Mouse (Mus musculus) megakaryocyte, embryonic 14.5 days (primary cell): ENCODE data around the gene Slc41a1. TPM values are rescaled to one million over a fixed set of nuclear protein-coding genes. Genes with fewer than 3 reads are reported as not detected.
A peak's percentile ranks its signal among the peaks of the same experiment; 100 is the strongest.

Experiments used
- H3K27me3 ChIP-seq: replicated peaks from 2 replicates; pipeline ENCODE3; 2012; ENCODE audit warnings: inconsistent platforms
- H3K36me3 ChIP-seq: replicated peaks from 2 replicates; pipeline ENCODE3; 2012; ENCODE audit warnings: low read length, inconsistent platforms, mixed read lengths
- H3K4me1 ChIP-seq: 2 replicates; pipeline ENCODE4 v1.6.1; 2012; ENCODE audit warnings: inconsistent platforms
- H3K4me3 ChIP-seq: replicated peaks from 2 replicates; pipeline ENCODE3; 2012; ENCODE audit warnings: moderate library complexity, mild to moderate bottlenecking, inconsistent platforms
- H3K9me3 ChIP-seq: 2 replicates; pipeline ENCODE4 v1.6.1; 2012; ENCODE audit warnings: inconsistent platforms
- FLI1 ChIP-seq: IDR thresholded peaks from 2 replicates; pipeline ENCODE4 v1.6.1; 2012; ENCODE audit warnings: low read length, inconsistent platforms, mixed read lengths
- GATA1 ChIP-seq: IDR thresholded peaks from 3 replicates; pipeline ENCODE4 v1.6.1; 2012; ENCODE audit warnings: mixed read lengths, low read length, inconsistent platforms, borderline replicate concordance
- polyA plus RNA-seq: library from polyadenylated mRNA; stranded (reverse); fragments of >175 nt; gene quantifications from 2 replicates; pipeline ENCODE4 v1.2.3, GENCODE M21; 2012; ENCODE audit warnings: low replicate concordance; ENCODE audit not compliant: insufficient read depth

The Slc41a1 gene
- polyA plus RNA-seq, 1 experiment, result 8.1 TPM

GRCm38 (mm10) chr1:131839279-131839678, 12.0 kb downstream of the Slc41a1 start:
- Histone ChIP-seq H3K4me3 (no peak overlapping the region), H3K4me1 (peaks cover 53% of the 10 kb centered on the region), H3K36me3 (peaks cover 90% of the 10 kb centered on the region), H3K9me3 (no peaks in the 10 kb centered on the region), H3K27me3 (no peaks in the 10 kb centered on the region)
- TF ChIP-seq GATA1, result no peak
- TF ChIP-seq FLI1, result no peak

- TF ChIP-seq GATA1 (no peak), FLI1 (no peak)
- no peaks in the 10 kb centered on the region for H3K9me3 ChIP-seq
- H3K4me1 ChIP-seq, result peaks cover 24% of the 10 kb centered on the region
- no peak overlapping the region for H3K4me3 ChIP-seq
- peaks cover 97% of the 10 kb centered on the region for H3K36me3 ChIP-seq
- no peaks in the 10 kb centered on the region for H3K27me3 ChIP-seq
Observed at GRCm38 (mm10) chr1:131842221-131842620, 14.9 kb downstream of the Slc41a1 start.

- Histone ChIP-seq H3K4me3 (no peak overlapping the region), H3K36me3 (peaks cover 97% of the 10 kb centered on the region), H3K27me3 (no peaks in the 10 kb centered on the region), H3K4me1 (peaks cover 8% of the 10 kb centered on the region), H3K9me3 (no peaks in the 10 kb centered on the region)
- TF ChIP-seq FLI1 (no peak), GATA1 (no peak)
Observed at GRCm38 (mm10) chr1:131843758-131844157, 16.5 kb downstream of the Slc41a1 start.

GRCm38 (mm10) chr1:131844883-131845282, 17.6 kb downstream of the Slc41a1 start:
- H3K4me1 ChIP-seq, result no peaks in the 10 kb centered on the region; the same call in 1 of the 2 replicates
- no peaks in the 10 kb centered on the region for H3K27me3 ChIP-seq
- no peak overlapping the region for H3K4me3 ChIP-seq
- TF ChIP-seq GATA1 (no peak), FLI1 (no peak)
- no peaks in the 10 kb centered on the region for H3K9me3 ChIP-seq
- H3K36me3 ChIP-seq, result peaks cover 86% of the 10 kb centered on the region

GRCm38 (mm10) chr1:131846255-131846654, 19.0 kb downstream of the Slc41a1 start:
- Histone ChIP-seq H3K27me3 (no peaks in the 10 kb centered on the region), H3K36me3 (peaks cover 72% of the 10 kb centered on the region), H3K9me3 (no peaks in the 10 kb centered on the region), H3K4me1 (no peaks in the 10 kb centered on the region; the same call in 1 of the 2 replicates), H3K4me3 (no peak overlapping the region)
- TF ChIP-seq FLI1 (no peak), GATA1 (no peak)

- peaks cover 13% of the 10 kb centered on the region for H3K27me3 ChIP-seq
- H3K4me1 ChIP-seq, result peaks cover 11% of the 10 kb centered on the region
- TF ChIP-seq FLI1 (no peak), GATA1 (no peak)
- H3K36me3 ChIP-seq, result no peaks in the 10 kb centered on the region
- no peaks in the 10 kb centered on the region for H3K9me3 ChIP-seq
- H3K4me3 ChIP-seq, result peak overlapping the region; percentile 38
Observed at GRCm38 (mm10) chr1:131861811-131862210, 34.5 kb downstream of the Slc41a1 start.

- Histone ChIP-seq H3K36me3 (peaks cover 10% of the 10 kb centered on the region), H3K4me3 (no peak overlapping the region), H3K4me1 (peaks cover 33% of the 10 kb centered on the region), H3K9me3 (no peaks in the 10 kb centered on the region), H3K27me3 (peaks cover 10% of the 10 kb centered on the region)
- TF ChIP-seq GATA1, result no peak
- TF ChIP-seq FLI1, result no peak
Observed at GRCm38 (mm10) chr1:131865596-131865995, 38.3 kb downstream of the Slc41a1 start.

GRCm38 (mm10) chr1:131866304-131866999, 39.2 kb downstream of the Slc41a1 start:
- peaks cover 10% of the 10 kb centered on the region for H3K27me3 ChIP-seq
- H3K4me1 ChIP-seq, result peaks cover 34% of the 10 kb centered on the region
- peak overlapping the region; percentile 97 for H3K4me3 ChIP-seq
- no peak for TF ChIP-seq GATA1
- no peak for TF ChIP-seq FLI1
- H3K9me3 ChIP-seq, result no peaks in the 10 kb centered on the region
- peaks cover 16% of the 10 kb centered on the region for H3K36me3 ChIP-seq

- Histone ChIP-seq H3K27me3 (peaks cover 8% of the 10 kb centered on the region), H3K4me3 (peak within 1 kb of the TSS; percentile 97), H3K9me3 (no peaks in the 10 kb centered on the region), H3K4me1 (peaks cover 26% of the 10 kb centered on the region), H3K36me3 (peaks cover 25% of the 10 kb centered on the region)
- TF ChIP-seq GATA1, result no peak
- no peak for TF ChIP-seq FLI1
Observed at GRCm38 (mm10) chr1:131867093-131867945, 40.0 kb downstream of the Slc41a1 start, which contains the start of gene Rab29. TSS of gene Rab29 (plus strand) at chr1:131867224.

GRCm38 (mm10) chr1:131867946-131868290, 40.6 kb downstream of the Slc41a1 start:
- H3K4me3 ChIP-seq, result peak overlapping the region; percentile 97
- peaks cover 23% of the 10 kb centered on the region for H3K4me1 ChIP-seq
- peaks cover 31% of the 10 kb centered on the region for H3K36me3 ChIP-seq
- no peaks in the 10 kb centered on the region for H3K9me3 ChIP-seq
- H3K27me3 ChIP-seq, result peaks cover 3% of the 10 kb centered on the region
- TF ChIP-seq FLI1 (no peak), GATA1 (no peak)
